Mouse (Mus musculus) left cerebral cortex, postnatal 14 days (tissue): ENCODE measurements around the gene Rsu1. TPM values are rescaled to one million over a fixed set of nuclear protein-coding genes. Genes with fewer than 3 reads are reported as not detected.

Experiments used
- DNase-seq, 2 experiments: peaks; one replicate each; pipeline ENCODE4 v3.0.0; 2021 to 2022; ENCODE audit warnings: low spot score in 2 of 2, mixed read lengths in 1 of 2
- intact Hi-C: fragments of 180-260 bp; cut with DNase I; formaldehyde crosslinking; loops from one replicate; pipeline ENCODE4 v1.15.1; 2025
- long read RNA-seq, 2 experiments: library from polyadenylated mRNA; stranded (forward); transcript quantifications; one replicate each; pipeline ENCODE4 v2.0.0; 2021
- total RNA-seq, 2 experiments: library from RNA; stranded (reverse); gene quantifications; 2 replicates each; pipeline ENCODE4 v1.2.3; 2021

Gene Rsu1
- 10 to 100 TPM; 42.1 to 46.1 TPM for total RNA-seq
- long read RNA-seq, experiment 1, transcript Rsu1-201 (9 exons, 1,546 nt): major isoform, 50 of 57 reads
- long read RNA-seq, experiment 1, partial matches to known transcripts: 0 of 57 reads
- long read RNA-seq, experiment 1, other reads (novel, unspliced or antisense): 7 of 57 reads
- long read RNA-seq, experiment 2, transcript Rsu1-201 (9 exons, 1,546 nt): major isoform, 56 of 62 reads
- long read RNA-seq, experiment 2, partial matches to known transcripts: 3 of 62 reads
- long read RNA-seq, experiment 2, other reads (novel, unspliced or antisense): 2 of 62 reads

DNA sequence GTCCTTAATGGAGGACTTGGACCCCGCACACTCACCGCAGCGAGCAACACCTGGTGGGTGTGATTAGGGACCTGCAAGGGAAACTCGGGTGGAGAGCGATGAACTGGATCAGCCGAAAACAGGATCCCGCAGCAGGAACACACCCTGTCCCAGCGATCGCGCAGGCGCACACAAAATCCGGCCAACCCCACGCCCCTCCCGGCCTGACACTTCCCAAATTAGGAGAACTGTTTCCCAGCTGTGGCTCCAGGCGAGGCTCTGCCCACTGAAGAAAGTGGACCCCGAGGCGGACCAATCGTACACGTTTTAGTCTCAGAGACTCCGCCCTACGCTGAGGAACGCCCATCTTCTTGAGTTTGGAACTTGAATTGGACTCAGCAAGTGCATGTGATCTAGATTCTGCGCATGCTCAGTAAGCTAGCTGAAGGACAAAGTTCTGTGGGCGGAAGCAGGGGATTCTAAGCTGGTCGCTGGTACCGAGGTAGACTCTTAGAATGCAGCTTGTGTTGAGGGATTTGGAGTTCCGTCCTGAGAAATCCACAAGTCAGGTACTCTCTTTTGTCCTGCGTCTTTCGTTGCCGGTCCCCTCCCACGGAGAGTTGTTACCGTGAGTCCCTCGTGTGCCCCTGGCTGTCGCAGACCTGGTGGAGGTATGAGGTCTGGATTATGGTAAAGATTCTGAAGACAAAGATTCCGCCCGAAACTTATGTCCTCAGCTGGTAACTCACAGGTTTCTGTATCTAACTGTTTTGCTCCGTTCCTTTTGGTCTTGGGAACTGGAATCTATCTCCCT is at the start of gene Rsu1:
TSS of gene Rsu1 (minus strand) at position 251 of the 793 bp plus-strand sequence.
- intact Hi-C loops: loop anchor here (10.0 kb wide), 1 partner anchor 873 kb away; no protein-coding TSS in a partner anchor
- DNase-seq: peak; percentile 97 to 99

DNA sequence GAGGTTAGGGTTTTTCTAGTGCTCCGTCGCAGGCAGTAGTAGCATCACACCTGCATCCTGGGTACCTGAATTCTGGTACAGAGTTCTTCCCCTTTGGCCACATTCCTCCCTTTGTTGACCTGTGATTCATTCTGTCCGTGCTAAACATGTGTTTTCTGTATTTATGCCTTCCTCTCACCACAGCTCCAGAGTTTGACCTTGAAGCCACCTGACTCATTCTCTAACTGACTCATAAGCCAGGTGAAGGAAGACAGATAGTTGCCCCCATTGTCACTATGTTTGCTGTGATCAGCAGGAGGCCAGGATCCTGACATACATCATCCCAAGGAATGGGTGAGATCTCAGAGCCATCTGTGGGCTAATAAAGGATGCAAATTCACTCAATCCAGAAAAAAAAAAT is 32.2 kb upstream of the Rsu1 start:
- no peak for DNase-seq
- intact Hi-C loops: no loop called here

- peak; percentile 29 to 39 for DNase-seq
- intact Hi-C loops: loop anchor here (2.0 kb wide), 1 partner anchor 276 kb away; no protein-coding TSS in a partner anchor
Observed at GRCm38 (mm10) chr2:13299031-13299430, 27.8 kb upstream of the Rsu1 start.

DNA sequence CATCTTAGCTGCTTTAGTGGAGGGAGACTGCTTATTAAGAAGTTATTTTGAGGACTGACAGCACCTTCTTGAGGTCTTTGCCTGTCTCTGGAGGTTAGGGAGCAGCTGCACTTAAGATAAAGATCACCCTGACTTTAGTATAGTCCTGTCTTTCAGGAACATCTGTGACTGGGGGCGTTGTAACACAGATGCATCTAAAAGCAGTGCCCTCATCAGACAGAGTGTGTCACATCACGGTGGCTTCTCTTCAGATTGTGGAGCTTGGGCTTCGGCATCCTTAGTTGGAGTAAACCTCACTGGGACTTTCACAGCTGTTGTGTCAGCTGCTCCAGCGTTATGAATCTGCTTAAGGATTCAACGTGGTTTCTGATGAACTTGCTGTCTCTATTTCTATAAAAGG is 26.5 kb upstream of the Rsu1 start:
- intact Hi-C loops: loop anchor here (2.0 kb wide), 1 partner anchor 277 kb away; no protein-coding TSS in a partner anchor
- DNase-seq: peak; percentile 6 to 14

GRCm38 (mm10) chr2:13290661-13291060 is 19.4 kb upstream of the Rsu1 start:
- intact Hi-C loops: loop anchor here (5.0 kb wide), 2 partner anchors 307 to 647 kb away; no protein-coding TSS in a partner anchor
- peak in 1 of 2 experiments; percentile 77 for DNase-seq

GRCm38 (mm10) chr2:13290070-13290469 is 18.9 kb upstream of the Rsu1 start:
- intact Hi-C loops: loop anchor here (5.0 kb wide), 2 partner anchors 307 to 647 kb away; no protein-coding TSS in a partner anchor
- no peak for DNase-seq

DNA sequence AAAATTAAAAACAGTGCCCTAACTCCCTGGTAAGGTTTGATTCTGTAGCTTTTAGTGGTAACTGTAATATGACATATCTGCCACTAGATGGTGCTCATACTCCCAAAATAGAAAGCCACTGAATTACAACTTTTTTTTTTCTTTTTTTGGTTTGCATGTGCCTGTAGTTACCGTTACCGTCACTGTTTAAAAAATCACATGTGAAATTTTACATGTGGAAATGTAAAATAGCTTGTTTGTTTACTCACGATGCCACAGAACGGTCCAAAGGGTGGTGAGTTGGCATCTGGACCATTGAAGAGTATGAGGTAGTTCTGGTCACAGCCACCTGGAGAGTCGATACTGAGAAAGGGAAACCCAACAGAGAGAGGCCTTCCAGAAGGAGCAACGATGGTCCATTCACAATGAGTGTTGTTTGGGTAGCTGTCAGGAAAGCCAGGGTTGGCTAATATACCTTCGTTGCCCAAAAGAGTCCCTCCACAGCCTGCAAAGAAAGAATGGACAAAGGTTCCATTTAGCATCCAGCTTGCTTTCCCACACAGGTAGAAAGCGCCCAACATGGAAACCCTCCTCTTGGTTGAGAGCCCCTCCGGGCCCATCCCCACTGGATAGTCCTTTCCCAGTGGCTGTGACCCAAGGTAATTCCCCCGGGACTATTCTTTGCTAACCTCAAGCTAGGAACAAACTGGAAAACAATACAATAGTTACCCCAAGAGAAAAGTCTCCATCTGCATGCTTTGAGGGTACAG is 7.1 kb upstream of the Rsu1 start:
- intact Hi-C loops: loop anchor here (10.0 kb wide), 1 partner anchor 867 kb away; no protein-coding TSS in a partner anchor
- DNase-seq: no peak

DNA sequence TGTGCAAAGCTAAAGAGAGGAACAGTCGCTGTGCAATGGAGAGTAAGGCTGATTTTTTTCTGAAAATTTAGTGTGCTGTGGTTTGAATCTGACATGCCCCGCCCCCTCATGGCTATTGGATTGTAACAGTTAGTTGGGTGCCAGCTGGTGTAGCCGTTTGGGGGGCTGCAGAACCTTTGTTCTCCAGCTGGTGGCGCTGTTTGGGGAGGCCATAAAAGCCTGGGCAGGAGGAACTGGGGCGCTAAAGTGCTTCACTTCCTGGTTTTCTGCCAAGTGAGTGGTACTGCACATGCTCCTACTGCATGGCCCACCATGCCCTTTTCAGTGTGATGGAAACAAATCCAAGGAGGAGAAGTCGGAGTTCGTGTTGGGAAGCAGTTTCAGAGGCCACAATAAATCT is 4.7 kb upstream of the Rsu1 start:
- intact Hi-C loops: loop anchor here (10.0 kb wide), 1 partner anchor 869 kb away; no protein-coding TSS in a partner anchor
- no peak for DNase-seq

DNA sequence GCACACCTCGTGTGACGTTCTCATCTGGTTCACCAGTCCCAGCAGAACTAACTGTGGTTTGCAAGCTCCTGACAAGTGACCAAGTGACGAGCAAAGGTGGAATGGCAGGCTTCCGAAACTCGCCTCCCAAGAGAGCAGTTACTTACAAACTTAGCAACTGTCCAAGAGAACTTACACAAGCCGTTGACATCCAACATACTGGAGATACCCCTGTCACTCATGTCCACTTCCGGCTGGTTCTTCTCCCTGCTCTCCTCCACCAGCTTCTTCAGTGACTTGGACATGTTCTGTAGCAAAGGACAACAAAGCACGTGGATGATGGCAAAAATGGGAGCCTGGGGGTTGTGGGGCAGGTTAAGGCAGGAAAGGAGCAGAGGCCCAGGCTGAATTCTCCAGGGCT is 479 bp downstream of the Rsu1 start:
- no peak for DNase-seq
- intact Hi-C loops: loop anchor here (10.0 kb wide), 1 partner anchor 874 kb away; no protein-coding TSS in a partner anchor

- intact Hi-C loops: loop anchor here (10.0 kb wide), 1 partner anchor 834 kb away; no protein-coding TSS in a partner anchor
- DNase-seq: no peak
Observed at GRCm38 (mm10) chr2:13268681-13269293, 2.4 kb downstream of the Rsu1 start.

GRCm38 (mm10) chr2:13264875-13265274 is 6.3 kb downstream of the Rsu1 start:
- intact Hi-C loops: loop anchor here (10.0 kb wide), 1 partner anchor 830 kb away; no protein-coding TSS in a partner anchor
- DNase-seq: peak; percentile 17 to 33

- intact Hi-C loops: loop anchor here (10.0 kb wide), 1 partner anchor 828 kb away; no protein-coding TSS in a partner anchor
- no peak for DNase-seq
Observed at GRCm38 (mm10) chr2:13263150-13263549, 8.1 kb downstream of the Rsu1 start.

GRCm38 (mm10) chr2:13258606-13259005 is 12.6 kb downstream of the Rsu1 start:
- intact Hi-C loops: no loop called here
- DNase-seq: no peak

- intact Hi-C loops: no loop called here
- no peak for DNase-seq
Observed at GRCm38 (mm10) chr2:13240711-13241110, 30.5 kb downstream of the Rsu1 start.

DNA sequence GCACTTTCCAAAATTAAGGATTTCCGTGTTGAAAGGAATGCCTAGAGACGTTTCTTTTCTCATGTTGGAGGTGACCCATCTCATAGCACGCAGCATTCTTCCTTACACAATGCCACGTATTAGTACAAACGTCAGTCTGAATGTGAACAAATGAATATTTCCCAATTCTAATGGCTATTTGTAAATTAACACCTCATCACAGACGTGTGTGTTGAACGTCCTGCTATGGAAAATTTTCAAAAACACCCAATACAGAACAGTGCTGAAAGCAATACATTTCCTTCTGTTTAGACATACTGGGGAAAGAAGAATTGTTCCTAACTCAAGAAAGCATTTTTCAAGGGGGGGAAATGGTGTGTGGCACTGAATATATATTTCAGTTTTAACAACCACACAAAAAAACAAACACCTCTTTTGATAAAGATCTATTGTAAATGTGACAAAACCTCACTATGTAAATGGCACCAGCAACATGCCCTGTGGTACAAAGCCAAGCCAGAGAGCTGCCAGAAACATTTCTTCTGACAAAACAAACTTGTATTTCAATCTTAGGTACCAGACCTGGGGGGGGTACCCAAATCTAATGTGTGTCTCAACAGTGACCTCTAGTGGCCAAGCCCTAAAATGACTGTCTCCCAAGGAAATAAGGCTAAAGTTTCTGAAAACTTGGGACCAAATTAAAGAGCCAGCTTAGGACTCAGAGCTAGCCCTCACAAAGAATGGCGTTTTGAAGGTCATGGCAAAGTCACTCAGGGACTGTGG is 33.9 kb downstream of the Rsu1 start:
- intact Hi-C loops: loop anchor here (5.0 kb wide), 3 partner anchors 225 to 800 kb away; partner anchors contain the start of gene C1ql3
- DNase-seq: peak; percentile 61 to 65

GRCm38 (mm10) chr2:13235696-13236095 is 35.5 kb downstream of the Rsu1 start:
- DNase-seq: no peak
- intact Hi-C loops: loop anchor here (5.0 kb wide), 3 partner anchors 223 to 798 kb away; partner anchors contain the start of gene C1ql3

GRCm38 (mm10) chr2:13234796-13235195 is 36.4 kb downstream of the Rsu1 start:
- intact Hi-C loops: loop anchor here (5.0 kb wide), 3 partner anchors 222 to 797 kb away; partner anchors contain the start of gene C1ql3
- no peak for DNase-seq

- DNase-seq: no peak
- intact Hi-C loops: no loop called here
Observed at GRCm38 (mm10) chr2:13233902-13234301, 37.3 kb downstream of the Rsu1 start.
